Mouse (Mus musculus) forebrain, embryonic 16.5 days (tissue): ENCODE results near the gene Anxa9. TPM values are rescaled to one million over a fixed set of nuclear protein-coding genes. Genes with fewer than 3 reads are reported as not detected.
A peak's percentile ranks its signal among the peaks of the same experiment; 100 is the strongest.

Experiments
- ATAC-seq: fragments of 200-750 bp; cut with Nextera tagmentation; 2 replicates; pipeline ENCODE4 v1.8.0; 2017; ENCODE audit warnings: mild to moderate bottlenecking, moderate library complexity
- H3K27ac ChIP-seq: fragments of 300-500 bp; sonication (generic); 2 replicates; pipeline ENCODE4 v1.5.1; 2014; ENCODE audit warnings: low read length, control low read depth
- H3K27me3 ChIP-seq: fragments of 300-500 bp; sonication (generic); replicated peaks from 2 replicates; pipeline ENCODE4 v1.6.1; 2014; ENCODE audit warnings: low read length; ENCODE audit not compliant: control insufficient read depth, insufficient read depth
- H3K36me3 ChIP-seq: fragments of 300-500 bp; sonication (generic); 2 replicates; pipeline ENCODE4 v1.6.1; 2014; ENCODE audit not compliant: control insufficient read depth, insufficient read depth
- H3K4me1 ChIP-seq: fragments of 300-500 bp; sonication (generic); replicated peaks from 2 replicates; pipeline ENCODE4 v1.6.1; 2014; ENCODE audit warnings: low read length; ENCODE audit not compliant: control insufficient read depth, insufficient read depth
- H3K4me2 ChIP-seq: fragments of 300-500 bp; sonication (generic); 2 replicates; pipeline ENCODE4 v1.6.1; 2014; ENCODE audit warnings: mild to moderate bottlenecking, low read length, control low read depth
- H3K4me3 ChIP-seq: fragments of 300-500 bp; sonication (generic); replicated peaks from 2 replicates; pipeline ENCODE4 v1.5.1; 2014; ENCODE audit warnings: mild to moderate bottlenecking, low read length, control low read depth
- H3K9ac ChIP-seq: fragments of 300-500 bp; sonication (generic); replicated peaks from 2 replicates; pipeline ENCODE4 v1.6.1; 2014; ENCODE audit warnings: low read depth, low read length, control low read depth
- H3K9me3 ChIP-seq: fragments of 300-500 bp; sonication (generic); 2 replicates; pipeline ENCODE4 v1.6.1; 2016; ENCODE audit warnings: low read length; ENCODE audit not compliant: control insufficient read depth
- WGBS: fragments of 180-500 bp; shearing (Covaris S2); extraction: QIAGEN DNeasy Blood & Tissue Kit; methylation state at CpG from one replicate; pipeline ENCODE4 v1.1.7; 2014; 5-methylcytosine and 5-hydroxymethylcytosine counted together
- polyA plus RNA-seq: library from polyadenylated mRNA; unstranded; fragments of >200 nt; fragmentation: Nextera tagmentation; extraction: Ambion mirVana; gene quantifications from 2 replicates; pipeline ENCODE4 v1.2.1, GENCODE M21; 2015

The Anxa9 gene
- polyA plus RNA-seq, 1 experiment from 2014 or later: 0.51 TPM

- no peaks in the 10 kb centered on the region for H3K27me3 ChIP-seq
- peaks cover 15% of the 10 kb centered on the region for H3K4me1 ChIP-seq
- H3K9me3 ChIP-seq: no peaks in the 10 kb centered on the region
- no peak for ATAC-seq
- no peak overlapping the region for H3K4me3 ChIP-seq
- H3K27ac ChIP-seq: no peak overlapping the region
- 94% methylated on average over 3 of the region's 3 CpGs for WGBS
- no peak overlapping the region for H3K9ac ChIP-seq
- peaks cover 11% of the 10 kb centered on the region for H3K36me3 ChIP-seq
- no peak overlapping the region for H3K4me2 ChIP-seq
These were observed 19.4 kb downstream of the Anxa9 start for GRCm38 (mm10) chr3:95287541-95287940.

- no peak overlapping the region for H3K4me2 ChIP-seq
- WGBS: 89% methylated on average over 7 of the region's 7 CpGs
- ATAC-seq: no peak
- no peaks in the 10 kb centered on the region for H3K27me3 ChIP-seq
- peaks cover 6% of the 10 kb centered on the region for H3K36me3 ChIP-seq
- H3K4me3 ChIP-seq: no peak overlapping the region
- no peaks in the 10 kb centered on the region for H3K9me3 ChIP-seq
- no peak overlapping the region for H3K9ac ChIP-seq
- no peak overlapping the region for H3K27ac ChIP-seq
- H3K4me1 ChIP-seq: peaks cover 18% of the 10 kb centered on the region
These were observed 20.5 kb downstream of the Anxa9 start for GRCm38 (mm10) chr3:95286510-95286909.

- Histone ChIP-seq H3K27ac (no peak overlapping the region), H3K9ac (no peak overlapping the region), H3K4me1 (peaks cover 18% of the 10 kb centered on the region), H3K9me3 (no peaks in the 10 kb centered on the region), H3K4me2 (no peak overlapping the region), H3K4me3 (no peak overlapping the region), H3K36me3 (peaks cover 6% of the 10 kb centered on the region), H3K27me3 (no peaks in the 10 kb centered on the region)
- 67% methylated on average over 5 of the region's 5 CpGs for WGBS
- ATAC-seq: no peak
These were observed 21.0 kb downstream of the Anxa9 start for GRCm38 (mm10) chr3:95286011-95286410.

- ATAC-seq: no peak
- Histone ChIP-seq H3K4me2 (no peak overlapping the region), H3K9me3 (no peaks in the 10 kb centered on the region), H3K36me3 (peaks cover 6% of the 10 kb centered on the region; the same call in 1 of the 2 replicates), H3K9ac (no peak overlapping the region), H3K27me3 (no peaks in the 10 kb centered on the region), H3K4me1 (peaks cover 23% of the 10 kb centered on the region), H3K4me3 (no peak overlapping the region), H3K27ac (no peak overlapping the region)
- WGBS: 92% methylated on average over 5 of the region's 5 CpGs
These were observed 21.6 kb downstream of the Anxa9 start for GRCm38 (mm10) chr3:95285390-95285789.

- Histone ChIP-seq H3K9me3 (no peaks in the 10 kb centered on the region), H3K36me3 (peaks cover 6% of the 10 kb centered on the region; the same call in 1 of the 2 replicates), H3K9ac (peak overlapping the region; percentile 23), H3K4me3 (no peak overlapping the region), H3K4me1 (peaks cover 24% of the 10 kb centered on the region), H3K27me3 (no peaks in the 10 kb centered on the region), H3K27ac (no peak overlapping the region), H3K4me2 (no peak overlapping the region; the same call in 1 of the 2 replicates)
- WGBS: 91% methylated on average over 12 of the region's 12 CpGs
- no peak for ATAC-seq
These were observed 22.3 kb downstream of the Anxa9 start for GRCm38 (mm10) chr3:95284501-95285281.

GRCm38 (mm10) chr3:95284062-95284461 is 22.9 kb downstream of the Anxa9 start:
- no peak for ATAC-seq
- WGBS: 26% methylated on average over 1 of the region's 1 CpGs

GRCm38 (mm10) chr3:95283589-95283941 is 23.4 kb downstream of the Anxa9 start:
- Histone ChIP-seq H3K4me2 (peak overlapping the region; percentile 93), H3K9ac (peak overlapping the region; percentile 91), H3K27me3 (no peaks in the 10 kb centered on the region), H3K9me3 (no peaks in the 10 kb centered on the region), H3K36me3 (peaks cover 6% of the 10 kb centered on the region; the same call in 1 of the 2 replicates), H3K4me3 (peak overlapping the region; percentile 85), H3K27ac (peak overlapping the region; percentile 96), H3K4me1 (peaks cover 24% of the 10 kb centered on the region)
- WGBS: 1% methylated on average over 7 of the region's 7 CpGs
- ATAC-seq: no peak

More at GRCm38 (mm10) chr3:95284062-95284461, 22.9 kb downstream of the Anxa9 start:
- peaks cover 6% of the 10 kb centered on the region; the same call in 1 of the 2 replicates for H3K36me3 ChIP-seq
- H3K9me3 ChIP-seq: no peaks in the 10 kb centered on the region
- H3K4me2 ChIP-seq: peak overlapping the region; percentile 93
- no peaks in the 10 kb centered on the region for H3K27me3 ChIP-seq
- H3K4me1 ChIP-seq: peaks cover 24% of the 10 kb centered on the region
- no peak overlapping the region for H3K27ac ChIP-seq
- peak overlapping the region; percentile 91 for H3K9ac ChIP-seq
- peak overlapping the region; percentile 85 for H3K4me3 ChIP-seq

GRCm38 (mm10) chr3:95282865-95283588 is 23.9 kb downstream of the Anxa9 start:
- Histone ChIP-seq H3K27me3 (no peaks in the 10 kb centered on the region), H3K9ac (peak overlapping the region; percentile 91), H3K4me1 (peaks cover 24% of the 10 kb centered on the region), H3K36me3 (0 out of 2 replicates have a peak, but pooled peaks cover 3% of the 10 kb centered on the region), H3K4me2 (peak overlapping the region; percentile 93), H3K27ac (peak overlapping the region; percentile 96), H3K4me3 (peak overlapping the region; percentile 85), H3K9me3 (no peaks in the 10 kb centered on the region)
- under 1% methylated on average over 51 of the region's 51 CpGs for WGBS
- peak; percentile 71 for ATAC-seq

- no peak for ATAC-seq
These were observed 24.6 kb downstream of the Anxa9 start for GRCm38 (mm10) chr3:95282381-95282864.

More at GRCm38 (mm10) chr3:95282381-95282864, 24.6 kb downstream of the Anxa9 start:
- WGBS: under 1% methylated on average over 11 of the region's 11 CpGs
- Histone ChIP-seq H3K9me3 (no peaks in the 10 kb centered on the region), H3K4me1 (peaks cover 24% of the 10 kb centered on the region), H3K9ac (peak overlapping the region; percentile 91), H3K27me3 (no peaks in the 10 kb centered on the region), H3K36me3 (no peaks in the 10 kb centered on the region), H3K4me3 (peak overlapping the region; percentile 85), H3K4me2 (peak overlapping the region; percentile 93), H3K27ac (peak overlapping the region; percentile 96)
